Mouse (Mus musculus) heart, postnatal 25 days (tissue): ENCODE data around the gene Ankrd13a. TPM values are rescaled to one million over a fixed set of nuclear protein-coding genes. Genes with fewer than 3 reads are reported as not detected.
A peak's percentile ranks its signal among the peaks of the same experiment; 100 is the strongest.

Experiments used
- DNase-seq: peaks from one replicate; pipeline ENCODE4 v3.0.0; 2022; ENCODE audit warnings: low spot score
- intact Hi-C: fragments of 180-260 bp; cut with DNase I; formaldehyde crosslinking; loops from one replicate; pipeline ENCODE4 v1.15.1; 2025
- total RNA-seq, 2 experiments: library from RNA; stranded (reverse); gene quantifications; 2 replicates each; pipeline ENCODE4 v1.2.3; 2021

Ankrd13a gene
- total RNA-seq, 2 experiments from 2014 or later, result 31.3 to 35.2 TPM

DNA sequence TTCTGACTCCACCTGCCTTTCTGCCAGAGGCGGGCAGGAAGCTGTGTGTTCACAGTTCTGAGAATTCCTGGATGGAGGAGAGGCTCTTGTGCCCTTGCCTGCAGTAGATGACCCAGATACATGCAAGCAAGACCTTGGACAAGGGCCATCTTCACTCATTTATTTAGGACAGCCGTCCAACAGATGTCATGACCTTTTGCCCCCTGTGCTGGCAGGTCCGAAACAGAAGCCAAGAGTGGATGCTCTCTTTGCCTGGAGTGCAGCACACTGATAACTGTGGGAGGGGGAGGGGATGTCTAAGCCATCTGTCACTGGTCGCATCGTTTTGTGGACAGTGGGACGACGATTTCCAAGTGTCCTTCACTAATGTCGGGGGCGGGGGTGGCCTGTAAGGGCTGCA, 20.8 kb downstream of the Ankrd13a start:
- intact Hi-C loops, result no loop called here

DNA sequence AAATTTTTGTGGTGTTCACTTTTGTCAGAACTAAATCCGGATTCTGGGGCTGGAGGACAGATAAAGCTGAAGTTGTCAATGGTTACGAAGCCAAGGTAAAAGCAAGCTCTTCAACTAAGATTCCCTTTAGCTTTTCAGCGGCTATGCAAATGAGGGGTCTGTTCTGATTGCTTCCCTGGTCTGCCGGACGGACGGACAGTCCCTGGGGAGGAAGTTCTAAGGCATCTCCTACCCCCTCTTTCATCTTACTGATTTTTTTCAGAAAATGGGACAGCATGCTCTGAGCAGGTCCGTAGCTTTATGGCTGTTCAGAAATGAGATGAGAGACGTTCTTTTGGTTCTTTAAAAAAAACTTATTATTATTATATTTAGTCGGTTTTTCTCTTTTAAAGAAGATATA, 21.2 kb downstream of the Ankrd13a start:
- intact Hi-C loops, result no loop called here
- DNase-seq, result no peak

More for the DNA sequence above, 20.8 kb downstream of the Ankrd13a start:
- no peak for DNase-seq

DNA sequence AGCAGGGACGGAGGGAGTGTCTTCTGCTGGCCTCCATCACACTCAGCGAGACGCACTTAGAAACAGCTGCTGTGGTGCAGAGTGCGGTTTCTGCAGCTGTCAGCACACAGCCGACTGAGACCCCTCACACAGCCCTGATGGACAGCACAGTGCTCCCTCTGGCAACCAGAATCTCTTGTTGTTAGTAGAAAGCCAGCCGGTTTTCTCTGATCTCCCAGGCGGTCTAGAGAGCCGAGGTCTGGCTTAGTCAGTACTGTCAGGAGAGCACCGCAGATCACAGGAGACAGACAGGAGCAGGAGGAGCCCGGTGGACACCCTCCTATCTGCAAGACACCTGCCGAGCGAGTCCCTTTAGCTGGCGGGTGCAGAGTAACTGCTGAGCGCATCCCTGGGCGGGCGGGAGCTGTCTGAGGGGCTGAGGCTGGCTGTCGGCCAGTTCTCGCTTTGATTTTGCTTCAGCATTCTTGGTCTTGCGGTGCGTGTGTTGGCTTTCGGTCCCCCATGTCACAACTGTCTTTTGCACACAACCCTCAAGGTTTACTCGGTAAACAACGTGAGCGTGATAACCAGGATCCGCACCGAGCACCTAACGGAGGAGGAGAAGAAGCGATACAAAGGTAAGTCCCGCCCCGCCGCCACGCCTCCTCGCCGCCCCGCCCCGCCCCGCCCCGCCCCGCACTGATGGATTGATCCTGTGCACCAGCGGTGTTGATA, 22.0 kb downstream of the Ankrd13a start:
- intact Hi-C loops, result no loop called here

DNA sequence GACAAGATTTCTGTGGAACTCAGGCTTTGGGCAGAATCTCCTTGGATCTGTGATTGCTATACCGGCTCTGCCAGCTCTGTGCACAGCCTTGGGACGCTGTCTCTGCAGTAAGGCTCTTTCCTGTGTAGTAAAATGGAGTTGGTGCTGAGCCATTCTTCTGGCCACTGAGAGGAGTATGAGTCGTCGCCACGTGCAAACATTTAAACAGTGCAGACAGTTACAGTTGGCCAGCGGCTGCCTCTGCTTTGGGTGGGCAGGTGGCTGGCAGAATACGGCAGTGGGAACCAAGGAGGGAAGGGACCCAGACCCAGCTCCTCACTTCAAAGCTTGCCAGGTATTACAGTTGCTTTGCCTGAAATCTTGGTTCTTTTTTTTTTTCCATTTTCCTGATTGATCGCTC, 22.8 kb downstream of the Ankrd13a start:
- intact Hi-C loops, result no loop called here
- no peak for DNase-seq

More for the DNA sequence above, 22.0 kb downstream of the Ankrd13a start:
- DNase-seq, result no peak

DNA sequence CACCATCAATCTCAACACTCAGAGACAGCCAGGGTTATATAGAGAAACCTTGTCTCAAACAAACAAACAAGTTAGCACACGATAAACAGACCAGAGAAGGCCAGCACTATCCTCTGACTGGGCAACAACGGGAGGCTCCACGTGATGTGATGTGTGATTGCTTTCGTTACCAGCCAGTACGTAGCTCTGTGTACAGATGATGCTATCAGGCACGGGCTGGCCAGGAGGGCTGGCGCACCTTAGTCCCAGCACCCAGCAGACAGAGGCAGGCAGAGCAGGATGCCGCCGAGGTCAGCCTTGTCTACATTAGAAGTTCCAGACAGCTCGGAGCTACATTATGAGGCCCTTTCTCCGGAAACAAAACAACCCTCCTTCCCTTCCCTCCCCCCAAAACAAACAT, 25.4 kb downstream of the Ankrd13a start:
- DNase-seq, result no peak
- intact Hi-C loops, result loop anchor here (2.0 kb wide), 1 partner anchor 15 kb away; no protein-coding TSS in a partner anchor

DNA sequence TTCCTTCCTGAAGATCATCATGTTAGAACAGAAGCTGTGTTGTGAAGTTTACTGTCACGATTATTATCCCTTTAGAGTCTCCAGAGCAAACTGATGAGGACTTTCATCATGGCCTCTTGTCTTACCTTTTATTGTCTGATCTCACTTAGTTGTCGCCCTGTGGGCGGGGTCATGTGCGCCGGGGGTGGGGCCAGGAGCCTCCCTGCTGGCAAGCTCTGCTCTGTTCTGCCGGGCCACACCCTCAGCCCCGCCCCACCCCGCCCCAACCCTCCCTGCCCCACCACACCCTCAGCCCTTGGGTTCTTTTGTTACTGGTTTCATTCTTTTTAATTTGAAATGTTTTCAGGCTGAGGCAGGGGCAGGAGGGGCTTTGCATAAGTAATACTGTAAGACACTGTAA, 26.6 kb downstream of the Ankrd13a start:
- intact Hi-C loops, result loop anchor here (2.0 kb wide), 1 partner anchor 16 kb away; no protein-coding TSS in a partner anchor
- no peak for DNase-seq

DNA sequence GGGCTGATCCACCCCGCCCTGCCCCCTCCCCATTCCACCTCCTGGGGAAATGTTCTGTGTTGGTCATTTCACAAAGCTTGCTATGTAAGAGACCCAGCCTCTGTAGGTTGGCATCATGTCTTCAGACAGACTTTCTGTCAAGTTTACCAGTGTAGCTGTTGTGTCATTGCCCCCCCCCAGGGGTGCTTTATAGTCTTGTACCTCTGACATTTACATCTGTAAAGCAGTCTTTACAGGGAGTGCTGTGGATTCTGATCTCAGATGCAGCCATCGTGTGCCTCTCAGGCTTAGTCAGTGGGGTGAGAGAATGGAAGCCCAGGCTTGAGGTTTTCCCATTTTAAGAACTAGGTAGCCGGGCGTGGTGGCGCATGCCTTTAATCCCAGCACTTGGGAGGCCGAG, 27.4 kb downstream of the Ankrd13a start:
- intact Hi-C loops, result loop anchor here (2.0 kb wide), 1 partner anchor 17 kb away; no protein-coding TSS in a partner anchor
- no peak for DNase-seq

DNA sequence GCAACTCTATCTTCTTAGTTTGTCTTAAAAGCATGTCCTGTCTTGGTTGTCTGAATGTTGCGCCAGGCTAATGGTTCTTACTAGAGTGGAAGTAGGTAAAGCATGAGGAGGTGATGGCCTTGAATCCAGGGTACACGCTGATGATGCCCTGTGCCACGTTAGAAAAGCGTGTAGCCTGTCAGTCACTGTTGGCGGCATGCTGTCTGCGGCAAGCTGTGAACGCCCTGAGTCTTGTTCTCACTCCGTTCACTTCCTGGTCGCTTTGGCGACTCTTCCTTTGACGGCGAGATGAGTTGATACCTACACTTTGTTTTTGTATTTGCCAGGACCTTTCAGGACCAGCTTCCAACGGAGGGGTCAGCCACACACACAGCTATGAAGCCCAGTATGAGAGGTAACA, 28.8 kb downstream of the Ankrd13a start:
- no peak for DNase-seq
- intact Hi-C loops, result no loop called here

DNA sequence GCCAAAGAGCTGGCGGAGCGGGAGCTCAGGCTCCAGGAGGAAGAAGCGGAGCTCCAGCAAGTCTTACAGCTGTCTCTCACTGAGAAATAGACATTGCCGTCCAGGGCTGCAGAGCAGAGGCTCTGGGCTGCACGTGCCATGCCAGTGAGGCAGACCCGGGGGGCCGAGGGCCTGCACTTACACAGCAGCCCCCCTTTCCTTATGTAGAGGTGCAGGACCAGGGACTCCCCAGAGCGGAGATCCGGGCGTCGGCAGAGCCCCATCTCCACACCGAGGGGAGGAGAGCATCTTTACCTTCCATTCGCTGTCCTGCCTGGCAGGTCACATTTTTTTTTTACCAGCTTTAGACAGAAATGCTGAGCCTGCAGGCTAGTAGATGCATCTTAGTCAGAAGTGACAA, 29.9 kb downstream of the Ankrd13a start:
- no peak for DNase-seq
- intact Hi-C loops, result no loop called here

DNA sequence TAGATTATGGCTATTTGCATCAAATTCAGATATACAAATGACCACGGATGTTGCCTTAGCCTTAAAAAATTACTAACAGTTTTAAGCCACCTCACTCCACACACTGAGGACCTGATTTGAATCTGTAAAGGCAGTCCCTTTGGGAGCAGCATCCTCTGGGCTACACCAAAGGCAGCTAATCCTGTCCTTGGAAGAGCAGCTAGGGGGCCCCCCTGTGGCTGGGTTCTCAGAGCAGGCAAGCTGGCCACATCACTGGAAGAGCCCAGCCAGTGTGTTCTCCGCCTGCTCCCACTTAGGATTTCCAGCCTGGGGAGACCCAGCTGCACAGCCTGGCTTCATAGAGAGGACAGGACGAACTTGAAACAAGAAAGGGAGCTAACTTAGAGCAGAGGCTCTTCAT, 30.5 kb downstream of the Ankrd13a start:
- intact Hi-C loops, result loop anchor here (5.0 kb wide), 1 partner anchor 98 kb away; the partner anchor contains the start of gene Tchp
- DNase-seq, result no peak

DNA sequence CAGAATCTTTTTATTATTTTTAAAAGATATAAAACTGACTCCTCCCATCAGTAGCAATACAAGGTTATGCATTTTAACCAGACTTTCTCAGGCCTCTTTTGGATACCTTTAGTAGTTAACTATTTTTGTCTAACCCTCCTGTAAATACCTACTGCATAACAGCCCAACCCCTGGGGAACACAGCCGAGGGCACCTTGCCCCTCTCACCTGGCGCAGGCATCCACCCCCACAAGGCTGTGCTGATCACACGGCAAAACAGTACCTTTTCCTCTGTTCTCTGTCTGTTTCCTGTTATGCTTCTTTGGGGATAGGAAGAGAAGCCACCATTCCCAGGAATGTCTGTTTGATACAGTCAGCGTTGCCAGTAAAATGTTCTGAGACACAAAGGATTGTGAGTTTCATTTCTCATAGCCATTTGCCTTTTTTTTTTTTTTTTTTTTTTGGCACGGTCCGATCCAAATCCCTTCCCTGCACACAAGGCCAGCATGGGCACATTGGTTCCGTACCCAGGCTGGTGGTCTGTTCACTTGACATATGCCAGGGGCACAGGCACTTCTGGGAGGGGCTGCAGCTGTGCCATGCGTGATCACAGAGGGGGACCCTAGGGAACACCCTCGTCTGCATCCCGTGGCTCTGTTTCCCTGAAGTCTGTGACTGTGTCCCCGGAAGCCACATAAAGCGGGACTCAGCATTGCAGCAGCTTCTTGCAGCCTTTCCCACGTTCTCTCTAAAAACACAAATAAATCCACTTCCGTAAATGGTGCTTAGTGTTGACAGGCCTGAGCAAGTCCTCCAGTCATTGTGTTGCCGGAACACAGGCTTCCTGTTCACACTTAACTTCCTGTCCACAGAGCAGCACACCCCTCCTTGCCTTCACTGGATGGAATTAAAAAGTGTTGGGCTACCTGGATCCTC, 31.2 kb downstream of the Ankrd13a start:
- intact Hi-C loops, result loop anchor here (2.0 to 5.0 kb wide), 2 partner anchors 31 to 98 kb away; partner anchors contain the start of genes Ankrd13a, Git2 and Tchp
- DNase-seq, result no peak

DNA sequence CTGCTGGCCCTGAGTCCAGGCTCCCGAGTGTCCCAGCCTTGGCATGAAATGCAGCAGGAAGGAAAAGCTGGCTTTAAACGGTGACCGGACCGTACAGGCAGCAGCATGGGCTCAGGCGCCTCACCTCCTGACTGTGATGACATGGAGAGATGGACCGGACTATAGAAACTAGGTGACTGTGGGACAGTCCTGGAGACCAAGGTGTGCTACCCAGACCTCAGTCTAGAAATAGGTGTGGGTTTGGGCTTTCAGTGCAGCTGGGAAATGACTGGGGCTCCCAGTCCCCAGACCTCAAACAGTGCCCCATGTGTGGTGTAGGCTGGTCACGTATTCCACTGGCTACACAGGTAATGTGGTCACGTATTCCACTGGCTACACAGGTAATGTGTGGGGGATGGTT, 32.2 kb downstream of the Ankrd13a start:
- DNase-seq, result no peak
- intact Hi-C loops, result loop anchor here (2.0 to 5.0 kb wide), 2 partner anchors 32 to 99 kb away; partner anchors contain the start of genes Ankrd13a, Git2 and Tchp

DNA sequence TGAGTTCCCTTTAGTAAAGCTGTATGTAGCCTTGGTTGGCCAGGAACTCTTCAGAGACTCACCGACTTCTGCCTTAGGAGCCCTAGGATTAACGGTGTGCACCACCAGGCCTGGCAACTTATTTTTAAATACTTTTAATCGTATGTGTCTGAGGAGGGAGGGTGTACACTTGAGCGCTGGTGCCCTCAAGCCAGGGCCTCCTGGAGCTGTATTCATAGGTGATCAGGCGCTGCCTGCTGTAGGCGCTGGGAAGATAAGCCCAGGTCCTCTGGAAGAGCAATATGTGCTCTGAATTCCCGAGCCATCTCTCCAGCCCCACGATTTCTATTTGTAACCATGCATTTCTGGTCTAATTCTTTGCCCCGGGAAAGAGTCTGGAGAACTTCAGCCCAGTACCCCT, 32.6 kb downstream of the Ankrd13a start:
- DNase-seq, result no peak
- intact Hi-C loops, result loop anchor here (2.0 to 5.0 kb wide), 2 partner anchors 32 to 100 kb away; partner anchors contain the start of genes Ankrd13a, Git2 and Tchp

DNA sequence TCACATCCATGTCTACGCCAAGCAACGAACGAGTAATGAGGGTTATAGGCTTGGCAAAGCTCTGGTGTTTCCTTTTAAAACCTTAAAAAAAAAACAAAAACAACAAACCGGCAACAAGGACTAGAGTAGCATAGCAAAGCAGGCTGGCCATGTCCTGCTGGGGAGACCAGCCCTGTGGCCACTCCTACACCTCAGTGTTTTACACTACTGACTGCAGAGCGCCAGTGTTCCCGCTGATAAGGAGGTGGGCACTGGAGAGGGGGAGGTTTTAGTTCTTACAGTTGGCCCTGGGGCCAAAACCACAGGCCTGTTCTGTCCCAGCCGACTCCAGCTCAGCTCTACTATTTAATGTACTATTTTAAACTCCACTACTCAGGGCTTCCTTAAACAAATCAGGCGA, 33.0 kb downstream of the Ankrd13a start:
- intact Hi-C loops, result loop anchor here (2.0 to 5.0 kb wide), 2 partner anchors 33 to 100 kb away; partner anchors contain the start of genes Ankrd13a, Git2 and Tchp
- DNase-seq, result no peak

DNA sequence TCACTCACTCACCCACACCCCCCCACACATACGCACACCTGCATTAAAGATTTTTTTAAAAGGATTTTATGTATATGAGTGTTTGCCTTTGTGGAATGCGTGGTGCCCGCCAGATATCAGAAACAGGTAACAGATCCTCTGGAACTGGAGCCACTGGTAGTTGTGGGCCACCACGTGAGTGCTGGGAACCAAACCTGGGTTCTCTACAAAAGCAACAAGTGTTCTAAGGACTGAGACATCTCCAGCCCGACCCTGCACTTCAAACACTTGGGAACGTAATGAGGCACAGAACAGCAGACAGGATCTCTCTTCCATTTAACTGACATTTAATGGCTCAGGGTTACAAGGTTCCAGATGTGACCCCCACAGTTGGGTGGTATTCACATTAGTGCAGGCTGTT, 33.4 kb downstream of the Ankrd13a start:
- intact Hi-C loops, result loop anchor here (2.0 to 5.0 kb wide), 2 partner anchors 33 to 101 kb away; partner anchors contain the start of genes Ankrd13a, Git2 and Tchp
- no peak for DNase-seq

DNA sequence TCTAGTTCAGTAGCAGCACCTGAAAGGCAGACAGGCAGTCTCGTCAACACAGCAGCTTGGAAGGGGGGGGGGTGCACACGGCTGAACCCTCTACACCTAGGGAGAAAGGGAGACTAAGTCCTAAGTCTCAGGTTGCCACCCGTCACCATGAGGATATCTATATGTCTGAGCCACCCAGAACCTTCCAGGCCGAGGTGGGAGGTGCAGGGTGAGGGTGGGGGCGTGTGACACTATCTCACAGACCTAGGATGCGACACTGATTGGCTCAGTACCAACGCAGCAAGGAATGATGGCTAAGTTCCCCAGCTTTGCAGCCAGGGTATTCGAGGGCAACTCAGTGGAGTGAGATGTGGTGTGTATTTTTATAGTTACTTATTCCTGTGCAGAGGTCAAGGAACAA, 33.9 kb downstream of the Ankrd13a start:
- no peak for DNase-seq
- intact Hi-C loops, result loop anchor here (5.0 kb wide), 1 partner anchor 101 kb away; the partner anchor contains the start of gene Tchp

DNA sequence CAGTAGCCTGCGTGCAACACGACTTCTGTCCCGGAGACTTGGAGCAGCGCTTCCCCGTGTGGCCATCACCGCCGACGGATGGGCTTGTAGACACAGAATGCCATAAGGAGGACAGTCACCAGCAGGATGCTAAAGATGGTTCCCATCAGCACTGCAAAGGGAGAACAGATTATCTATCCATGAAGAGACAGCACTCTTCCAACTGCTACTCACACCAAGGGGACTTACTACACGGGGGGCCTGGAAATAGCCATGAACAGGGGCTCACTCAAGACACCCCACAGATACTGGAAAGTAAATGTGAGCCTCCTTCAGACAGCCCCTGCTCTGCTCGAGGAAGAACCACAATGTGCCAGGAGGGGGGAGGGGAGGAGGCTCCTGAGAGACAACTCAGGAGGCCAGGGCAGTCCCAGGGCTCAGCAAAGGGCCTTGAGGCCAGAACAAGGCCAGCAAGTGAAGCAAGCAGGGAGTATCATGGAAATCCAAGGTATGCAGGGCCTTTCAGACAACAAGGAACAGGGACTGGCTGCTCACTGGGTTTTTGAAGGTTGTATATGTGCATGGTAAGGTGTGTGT, 34.8 kb downstream of the Ankrd13a start:
- no peak for DNase-seq
- intact Hi-C loops, result loop anchor here (5.0 kb wide), 1 partner anchor 102 kb away; the partner anchor contains the start of gene Tchp

DNA sequence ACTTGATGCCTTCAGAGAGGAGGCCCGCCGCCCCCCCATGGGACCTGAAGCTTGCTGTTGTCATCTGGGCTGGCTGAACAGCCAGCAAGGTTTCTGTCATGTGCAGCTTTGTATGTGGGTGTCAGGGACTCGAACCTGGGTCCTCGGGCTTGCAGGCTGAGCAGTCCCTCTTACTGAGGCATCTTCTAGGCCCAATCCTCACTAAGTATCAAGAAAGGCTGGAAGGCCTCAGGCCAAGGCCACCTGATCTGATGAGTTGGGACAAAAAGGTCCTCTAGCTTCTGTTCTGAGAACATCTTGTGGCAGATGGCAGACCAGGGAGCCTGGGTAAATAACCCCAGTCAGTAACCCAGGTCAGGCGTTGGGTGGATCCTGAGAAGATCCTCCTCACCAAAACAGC, 35.3 kb downstream of the Ankrd13a start:
- DNase-seq, result no peak
- intact Hi-C loops, result loop anchor here (5.0 kb wide), 1 partner anchor 103 kb away; the partner anchor contains the start of gene Tchp

DNA sequence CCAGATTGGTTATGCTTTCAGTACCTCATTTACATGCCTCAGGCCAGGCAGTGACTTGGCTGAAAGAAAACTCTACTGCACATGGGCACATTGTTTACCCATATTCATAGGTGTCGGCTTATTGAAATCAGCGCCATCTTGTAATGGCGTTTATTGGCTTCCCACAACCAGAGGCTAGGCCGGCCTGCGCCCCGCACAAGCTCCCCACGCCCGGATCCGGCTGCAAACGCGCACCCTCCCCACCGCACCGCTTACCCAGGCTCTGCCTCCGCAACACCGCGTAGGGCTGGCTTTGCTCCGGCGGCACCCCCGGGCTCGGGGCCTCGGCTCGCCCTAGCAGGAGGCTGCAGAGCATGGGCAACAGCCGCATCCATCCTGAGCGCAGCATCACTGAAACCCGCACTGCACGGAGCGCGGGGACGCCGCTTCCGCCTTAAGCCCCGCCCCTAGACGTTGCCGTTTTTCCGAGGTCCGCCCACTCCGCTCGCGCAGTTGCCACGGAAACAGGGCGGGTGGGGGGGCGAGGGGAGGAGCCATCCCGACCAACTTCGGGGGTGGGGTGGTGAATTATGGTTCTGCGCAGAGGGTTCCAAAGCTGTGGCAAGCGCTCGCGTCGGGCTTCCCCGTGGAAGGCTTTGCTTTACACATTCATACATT, 39.2 kb downstream of the Ankrd13a start:
- DNase-seq, result peak; percentile 62
- intact Hi-C loops, result no loop called here
